Mouse (Mus musculus) ES-E14 (cell line): Measurements from ENCODE around the gene Mia2.

Experiments used
- CHD2 ChIP-seq: IDR thresholded peaks from 2 replicates; pipeline ENCODE4 v1.6.1; 2014; ENCODE audit warnings: mild to moderate bottlenecking, low read depth, low read length, inconsistent platforms
- ZNF384 ChIP-seq: IDR thresholded peaks from 2 replicates; pipeline ENCODE4 v1.6.1; 2012; ENCODE audit warnings: low read depth, low read length, inconsistent platforms

DNA sequence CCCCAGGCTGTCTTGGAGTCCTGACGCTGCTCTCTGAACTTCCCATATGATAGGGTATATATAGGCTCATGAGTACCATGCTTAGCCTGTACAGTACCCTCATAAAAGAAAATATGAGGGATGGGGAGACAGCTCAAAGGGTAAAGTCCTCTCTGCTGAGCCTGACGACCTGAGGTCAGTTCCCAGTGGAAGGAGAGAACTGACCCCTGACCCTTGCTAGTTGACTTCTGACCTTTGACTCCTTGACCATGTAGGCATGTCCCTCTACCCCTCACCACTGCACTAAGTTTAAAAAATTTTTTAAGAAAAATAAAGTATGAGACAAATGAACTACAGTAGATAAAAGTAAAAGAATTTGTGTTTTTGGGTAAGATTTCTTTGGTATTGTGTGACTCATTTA, 65.5 kb downstream of the Mia2 start:
- TF ChIP-seq CHD2 (no peak), ZNF384 (no peak)
